Mouse (Mus musculus) cerebellum, adult 11-12 months (tissue): ENCODE measurements around the gene Cdkl3.
A peak's percentile ranks its signal among the peaks of the same experiment; 100 is the strongest.
"Not testable (repeated sequence)": the region's sequence is repeated elsewhere in the genome, so short reads cannot be mapped to it uniquely, and the experiment has no call there.

Source experiments
- DNase-seq: peaks from one replicate; pipeline ENCODE4 v3.0.0; 2022

Gene Cdkl3

GRCm38 (mm10) chr11:52079978-52080377, 76.0 kb downstream of the Cdkl3 start:
- DNase-seq = no peak

- no peak for DNase-seq
Measured at GRCm38 (mm10) chr11:52080656-52081055, 76.6 kb downstream of the Cdkl3 start.

- DNase-seq = no peak
Measured at GRCm38 (mm10) chr11:52085857-52086203, 81.8 kb downstream of the Cdkl3 start.

- peak; percentile 37 for DNase-seq
Measured at GRCm38 (mm10) chr11:52086204-52086864, 82.3 kb downstream of the Cdkl3 start.

- DNase-seq = no peak
Measured at GRCm38 (mm10) chr11:52089291-52089690, 85.3 kb downstream of the Cdkl3 start.

GRCm38 (mm10) chr11:52091261-52091660, 87.2 kb downstream of the Cdkl3 start:
- DNase-seq = no peak

GRCm38 (mm10) chr11:52094568-52094967, 90.5 kb downstream of the Cdkl3 start:
- no peak for DNase-seq

GRCm38 (mm10) chr11:52097016-52097415, 93.0 kb downstream of the Cdkl3 start:
- DNase-seq = peak; percentile 42

GRCm38 (mm10) chr11:52097596-52097995, 93.6 kb downstream of the Cdkl3 start:
- peak; percentile 51 for DNase-seq

- DNase-seq = peak; percentile 100
Measured at GRCm38 (mm10) chr11:52098398-52098946, 94.5 kb downstream of the Cdkl3 start, which contains the start of gene Ppp2ca. Ppp2ca (plus strand) TSS chr11:52098681.

GRCm38 (mm10) chr11:52099031-52099761, 95.2 kb downstream of the Cdkl3 start:
- DNase-seq = peak; percentile 53

- no peak for DNase-seq
Measured at GRCm38 (mm10) chr11:52099771-52100219, 95.8 kb downstream of the Cdkl3 start.

GRCm38 (mm10) chr11:52102977-52103376, 99.0 kb downstream of the Cdkl3 start:
- DNase-seq = no peak

GRCm38 (mm10) chr11:52105503-52105902, 101.5 kb downstream of the Cdkl3 start:
- DNase-seq = no peak

- no peak for DNase-seq
Measured at GRCm38 (mm10) chr11:52106037-52106436, 102.0 kb downstream of the Cdkl3 start.

GRCm38 (mm10) chr11:52106438-52106837, 102.4 kb downstream of the Cdkl3 start:
- DNase-seq = no peak

GRCm38 (mm10) chr11:52108796-52109195, 104.8 kb downstream of the Cdkl3 start:
- peak; percentile 21 for DNase-seq

GRCm38 (mm10) chr11:52109421-52109820, 105.4 kb downstream of the Cdkl3 start:
- DNase-seq = no peak

- no peak for DNase-seq
Measured at GRCm38 (mm10) chr11:52115479-52115878, 111.5 kb downstream of the Cdkl3 start.

- not testable (repeated sequence) for DNase-seq
Measured at GRCm38 (mm10) chr11:52116117-52116516, 112.1 kb downstream of the Cdkl3 start.

- DNase-seq = no peak
Measured at GRCm38 (mm10) chr11:52117156-52117555, 113.1 kb downstream of the Cdkl3 start.

- not testable (repeated sequence) for DNase-seq
Measured at GRCm38 (mm10) chr11:52120415-52120814, 116.4 kb downstream of the Cdkl3 start.

- no peak for DNase-seq
Measured at GRCm38 (mm10) chr11:52122045-52122444, 118.0 kb downstream of the Cdkl3 start.

- no peak for DNase-seq
Measured at GRCm38 (mm10) chr11:52124468-52124867, 120.4 kb downstream of the Cdkl3 start.
